Mouse (Mus musculus) frontal cortex, postnatal 14 days (tissue): ENCODE data around the gene Wdr93.
"Not testable (repeated sequence)": the region's sequence is repeated elsewhere in the genome, so short reads cannot be mapped to it uniquely, and the experiment has no call there.

Experiments
- DNase-seq, 2 experiments: peaks; one replicate each; pipeline ENCODE4 v3.0.0; 2022; ENCODE audit warnings: low spot score in 2 of 2

Gene Wdr93

DNA sequence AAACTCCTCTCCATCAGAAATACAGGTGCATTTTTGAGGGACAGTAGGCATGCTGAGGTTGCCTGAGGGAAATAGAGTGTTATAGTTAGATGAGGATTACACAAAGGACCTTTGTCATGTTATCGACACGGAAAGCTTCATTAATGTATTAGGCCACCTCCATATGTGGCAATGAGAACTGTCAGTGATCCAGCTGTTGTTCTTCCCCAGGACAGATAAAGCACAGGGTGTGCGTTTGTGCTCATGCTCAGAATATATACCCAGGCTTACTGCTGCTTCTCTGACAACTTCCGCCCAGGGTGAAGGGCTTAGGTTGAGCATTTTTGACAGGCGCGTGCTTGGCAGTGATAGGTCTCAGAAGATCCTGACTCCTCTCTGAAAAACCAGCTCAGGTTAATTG lies 6.5 kb downstream of the Wdr93 start:
- no peak for DNase-seq

DNA sequence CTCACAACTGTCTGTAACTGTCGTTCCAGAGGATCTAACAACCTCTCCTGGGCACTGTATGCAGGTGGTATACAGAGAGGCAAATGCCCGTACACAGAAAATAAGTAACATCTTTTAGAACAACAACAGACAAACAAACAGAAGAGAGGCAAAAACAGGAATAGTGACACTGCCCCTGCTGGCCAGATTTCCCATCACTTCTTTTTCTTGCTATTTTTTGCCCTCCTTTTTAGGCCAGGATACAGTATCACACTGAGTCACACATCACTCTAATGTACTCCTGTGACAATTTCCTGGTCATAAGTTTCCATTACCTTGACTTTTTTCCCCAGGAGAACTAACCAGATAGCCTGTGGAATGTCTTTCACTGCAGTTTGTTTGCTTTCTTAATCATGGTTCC lies 13.4 kb downstream of the Wdr93 start:
- no peak for DNase-seq

DNA sequence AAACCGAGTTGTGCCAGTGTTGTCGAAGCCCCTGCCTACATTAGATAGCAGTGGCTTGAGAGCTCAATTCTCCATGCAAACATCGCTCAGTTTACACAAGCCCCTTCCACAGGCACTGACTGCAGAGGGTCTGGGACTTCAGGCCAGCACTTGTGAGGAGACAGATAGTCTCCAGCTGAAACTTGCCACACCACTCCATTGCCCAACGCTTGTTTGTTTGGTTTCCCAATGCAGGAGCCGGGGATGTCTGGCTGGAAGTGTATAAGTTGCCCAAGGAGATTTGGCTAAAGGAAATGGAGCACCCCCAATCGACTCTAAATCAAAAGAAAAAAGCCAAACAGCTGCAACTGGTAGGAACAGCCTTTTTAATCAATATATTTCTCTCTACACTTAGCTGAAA lies 15.2 kb downstream of the Wdr93 start:
- DNase-seq, result no peak

DNA sequence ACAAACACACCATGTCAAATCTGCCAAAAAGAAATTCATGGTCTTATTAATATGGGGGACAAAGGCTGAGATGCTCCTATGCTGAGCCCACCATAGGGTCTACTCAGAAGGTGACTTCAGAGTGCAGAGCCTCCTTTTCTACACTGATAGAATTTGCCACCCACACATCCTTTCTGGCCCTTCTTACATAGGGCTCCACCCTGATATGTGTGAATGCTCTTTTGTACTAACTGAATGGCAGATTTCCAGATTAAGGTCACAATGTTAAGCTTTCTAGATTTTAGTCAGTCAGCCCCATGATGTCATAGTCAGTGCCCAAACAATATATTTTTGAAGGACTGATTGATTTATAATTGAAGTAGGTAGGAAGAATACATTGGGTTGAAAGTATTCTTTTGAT lies 16.8 kb downstream of the Wdr93 start:
- no peak for DNase-seq

DNA sequence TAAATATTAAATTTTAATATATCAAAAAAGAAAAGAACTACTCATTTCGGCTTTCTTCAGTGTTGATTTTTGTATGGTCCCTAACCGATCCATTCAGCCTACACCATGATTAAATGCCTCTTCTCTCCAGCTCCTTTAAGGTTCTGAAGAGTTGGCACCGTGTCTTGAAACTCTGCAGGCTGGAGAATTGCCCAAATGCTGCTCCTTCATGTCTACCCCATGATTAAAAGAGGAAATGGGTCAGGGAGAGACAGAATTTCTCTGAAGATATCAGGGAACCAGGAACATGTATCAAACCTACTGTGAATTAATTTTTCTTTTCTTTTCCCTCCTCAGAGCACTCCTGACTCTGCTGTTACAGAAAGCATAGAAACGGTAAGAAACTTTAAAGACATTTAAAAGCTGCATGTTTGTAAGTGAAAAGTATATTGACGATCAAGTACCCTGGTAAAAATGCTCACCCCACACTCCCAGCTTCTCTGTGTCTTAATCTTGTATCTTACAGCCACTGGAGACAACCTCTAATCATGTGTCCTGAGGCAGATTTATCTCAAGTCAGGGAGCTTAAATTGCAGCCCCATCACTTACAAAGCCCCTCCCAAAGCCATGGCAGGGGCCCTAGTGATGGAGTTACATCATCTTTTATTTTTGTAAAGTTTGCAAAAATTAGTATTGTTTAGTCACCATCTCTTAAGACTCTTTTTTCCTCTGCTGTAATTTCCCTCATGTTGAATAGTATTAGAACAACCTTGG lies 18.3 kb downstream of the Wdr93 start:
- DNase-seq, result no peak

DNA sequence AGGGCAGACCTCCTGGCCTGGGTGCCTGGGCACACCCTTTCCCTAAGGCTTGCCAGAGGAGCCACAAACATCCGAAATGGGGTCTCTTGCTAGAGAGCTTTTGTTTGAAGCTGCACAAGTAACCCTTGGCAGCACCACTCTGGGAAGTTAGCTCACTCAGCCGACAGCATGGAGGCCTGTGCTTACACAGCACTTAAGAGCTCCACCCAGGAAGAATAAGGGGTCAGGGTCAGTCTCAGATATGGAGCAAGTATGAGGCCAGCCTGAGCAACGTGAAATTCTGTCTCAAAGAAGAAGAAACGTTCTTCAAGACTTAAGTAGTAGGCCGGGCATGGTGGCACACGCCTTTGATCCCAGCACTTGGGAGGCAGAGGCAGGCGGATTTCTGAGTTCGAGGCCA lies 19.1 kb downstream of the Wdr93 start:
- DNase-seq, result no peak

DNA sequence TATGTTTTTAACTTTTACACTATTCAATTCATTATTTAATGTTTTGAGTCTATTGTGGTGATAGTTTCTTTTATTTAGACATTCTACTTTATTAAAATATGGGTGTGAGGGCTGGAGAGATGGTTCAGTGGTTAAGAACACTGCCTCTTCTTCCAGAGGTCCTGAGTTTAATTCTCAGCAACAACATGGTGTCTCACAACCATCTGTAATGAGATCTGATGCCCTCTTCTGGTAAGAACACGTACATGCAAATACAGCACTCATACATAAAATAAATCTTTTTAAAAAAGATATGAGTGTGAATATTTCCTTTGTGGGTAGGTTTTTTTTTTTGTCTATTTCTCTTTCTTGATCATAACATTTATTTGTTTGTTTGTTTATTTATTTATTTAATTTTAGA lies 23.0 kb downstream of the Wdr93 start:
- no peak for DNase-seq

DNA sequence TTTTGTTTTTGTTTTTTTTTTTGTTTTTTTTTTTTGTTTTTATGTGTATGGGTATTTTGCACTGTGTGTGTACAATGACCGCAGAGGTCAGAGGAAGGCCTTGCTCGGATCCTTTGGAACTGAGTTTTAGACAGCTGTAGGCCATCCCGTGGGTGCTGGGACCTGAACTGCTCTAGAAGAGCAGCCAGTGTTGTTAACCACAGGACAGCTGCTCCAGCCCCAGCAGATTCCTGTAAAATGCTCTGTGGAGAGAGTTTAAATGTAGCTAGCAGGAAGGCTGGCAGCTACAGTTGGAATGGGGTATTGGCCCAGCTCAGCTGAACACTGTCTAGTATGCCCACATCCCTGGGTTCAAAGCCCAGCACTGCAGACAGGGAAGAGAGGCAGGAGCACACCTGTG lies 26.7 kb downstream of the Wdr93 start:
- DNase-seq, result no peak

DNA sequence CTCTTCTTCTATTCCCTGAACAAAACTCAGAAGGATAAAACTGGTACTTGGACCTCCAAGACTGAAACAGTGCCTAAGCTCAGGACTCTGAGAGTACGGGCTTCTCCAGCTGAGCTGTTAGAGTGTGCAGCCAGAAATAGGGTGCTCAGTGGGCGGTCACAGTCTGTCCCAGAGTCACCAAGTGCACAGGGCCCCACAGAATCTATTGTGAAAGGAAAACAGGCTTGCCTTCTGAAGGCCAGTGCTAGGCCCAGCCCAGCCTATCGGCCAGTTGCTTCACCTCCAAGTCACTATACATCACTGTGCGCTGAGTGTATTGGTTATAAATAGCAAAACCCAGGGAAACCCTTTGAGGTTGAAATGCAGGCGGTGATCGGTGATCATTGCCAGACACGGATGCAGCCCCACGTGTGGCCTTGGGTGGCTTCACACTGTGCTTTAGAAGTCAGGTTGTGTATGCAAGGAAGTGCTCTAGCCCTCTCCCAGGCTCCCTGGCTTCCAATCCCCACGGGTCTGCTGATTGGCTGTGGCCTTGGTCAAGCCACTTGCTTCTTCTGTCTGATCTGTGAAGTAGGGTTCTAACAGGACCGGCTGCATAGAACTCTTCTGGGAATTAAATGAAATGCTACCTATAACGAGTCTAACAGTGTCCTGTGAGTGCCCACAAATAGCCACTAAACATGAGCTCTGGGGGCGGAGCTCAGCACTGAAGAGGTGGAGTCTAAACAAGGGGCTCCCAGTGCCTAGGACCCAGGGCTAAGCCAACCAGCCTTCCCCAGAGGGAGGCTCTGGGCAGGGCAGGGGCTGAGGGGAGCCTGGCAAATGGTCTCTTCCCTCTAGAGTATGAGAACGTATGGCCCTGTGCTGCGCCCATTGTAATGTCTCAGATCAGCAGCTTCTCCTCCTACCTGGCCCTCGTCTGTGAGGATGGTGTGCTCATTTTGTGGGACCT lies 28.9 kb downstream of the Wdr93 start:
- no peak for DNase-seq

DNA sequence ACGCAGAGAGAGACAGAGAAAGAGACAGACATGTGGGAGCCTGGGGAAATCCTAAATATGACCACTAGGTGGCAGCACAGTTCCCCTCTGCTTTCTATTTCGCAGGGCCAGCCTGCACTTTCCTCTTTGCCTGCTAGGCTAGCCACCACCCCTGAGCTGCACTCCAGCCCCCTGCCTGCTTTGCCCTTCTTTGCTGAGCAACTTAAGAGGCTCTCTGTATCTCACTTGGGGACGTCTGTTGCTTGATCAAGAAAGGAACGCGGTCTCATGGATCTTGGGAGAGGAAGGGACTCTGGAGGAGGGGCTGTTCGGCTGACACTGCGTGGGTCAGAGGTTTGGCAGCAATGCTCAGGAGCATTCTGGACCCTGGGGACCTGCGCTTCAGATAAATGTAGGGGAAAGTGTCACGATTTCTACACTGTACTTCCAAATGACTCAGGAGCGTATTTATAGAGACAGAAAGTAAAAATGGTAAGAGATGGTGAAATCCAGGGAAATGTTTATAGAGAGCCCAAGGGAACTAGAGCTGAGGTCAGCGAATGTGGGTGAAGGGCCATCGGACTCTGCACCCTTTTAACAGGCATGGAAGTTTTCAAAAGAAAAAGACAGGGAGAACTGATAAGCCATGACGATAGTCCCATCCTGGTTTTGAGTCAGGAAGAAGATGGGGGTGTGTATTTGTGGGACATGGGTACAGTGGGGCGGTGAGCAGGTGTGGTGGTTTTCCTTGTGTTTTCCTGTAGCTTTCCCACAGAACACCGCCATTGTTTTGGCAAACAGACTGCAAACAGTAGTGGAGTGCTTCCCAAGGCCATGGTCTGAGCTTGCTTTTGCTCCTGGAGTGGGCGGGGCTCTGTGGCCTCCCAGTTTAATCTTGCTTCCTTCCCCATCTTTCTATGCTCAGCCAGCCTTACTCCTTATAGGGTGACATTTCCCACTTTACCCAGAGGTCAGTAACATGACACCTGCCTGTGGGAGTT lies 38.0 kb downstream of the Wdr93 start:
- peak; percentile 46 to 71 for DNase-seq

DNA sequence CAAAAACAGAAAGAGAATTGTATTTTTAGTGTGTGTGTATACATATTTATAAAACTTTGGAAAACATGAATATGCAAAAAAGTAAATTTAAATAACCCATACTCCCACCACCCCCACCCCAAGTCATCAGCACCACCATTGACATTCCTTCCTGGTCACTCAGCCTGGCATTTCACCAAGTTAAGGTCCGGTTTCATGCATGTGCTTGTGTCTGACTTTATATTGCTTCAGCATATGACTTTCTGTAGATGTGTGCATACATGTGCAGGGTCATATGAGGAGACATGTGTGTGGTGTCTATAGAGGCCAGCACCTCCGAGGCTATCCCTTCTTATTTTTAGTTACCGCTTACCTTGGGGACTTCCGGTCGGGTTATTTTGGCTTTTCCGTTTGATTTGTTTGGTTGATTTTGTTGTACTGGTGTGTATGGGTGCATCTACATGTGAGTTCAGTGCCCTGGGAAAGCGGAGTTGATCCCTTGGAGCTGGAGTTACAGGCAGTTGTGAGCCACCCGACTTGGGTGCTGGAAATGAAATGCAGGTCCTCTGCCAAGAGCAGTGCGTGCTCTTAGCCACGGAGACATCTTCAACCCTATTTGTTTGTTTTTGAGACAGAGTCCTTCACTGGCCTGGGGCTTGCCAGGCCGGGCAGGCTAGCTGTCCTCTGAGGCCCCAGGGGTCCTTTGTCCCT lies 39.0 kb downstream of the Wdr93 start:
- no peak for DNase-seq

DNA sequence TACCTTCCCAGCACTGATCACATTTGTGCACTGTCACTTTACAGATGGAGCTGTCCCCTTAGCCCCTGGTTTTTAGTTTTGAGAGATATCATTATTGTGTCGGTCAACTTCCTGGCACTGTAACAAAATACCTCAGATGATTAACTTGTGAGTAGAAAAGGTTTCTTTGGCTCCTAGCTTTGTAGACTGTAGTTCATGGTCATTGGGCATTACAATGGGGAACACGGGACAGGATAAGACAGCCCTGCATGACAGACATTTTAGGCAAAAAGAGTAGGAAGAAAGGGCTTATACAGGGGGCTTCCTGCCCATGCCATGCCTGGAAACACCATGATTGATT lies 39.5 kb downstream of the Wdr93 start:
- no peak for DNase-seq

DNA sequence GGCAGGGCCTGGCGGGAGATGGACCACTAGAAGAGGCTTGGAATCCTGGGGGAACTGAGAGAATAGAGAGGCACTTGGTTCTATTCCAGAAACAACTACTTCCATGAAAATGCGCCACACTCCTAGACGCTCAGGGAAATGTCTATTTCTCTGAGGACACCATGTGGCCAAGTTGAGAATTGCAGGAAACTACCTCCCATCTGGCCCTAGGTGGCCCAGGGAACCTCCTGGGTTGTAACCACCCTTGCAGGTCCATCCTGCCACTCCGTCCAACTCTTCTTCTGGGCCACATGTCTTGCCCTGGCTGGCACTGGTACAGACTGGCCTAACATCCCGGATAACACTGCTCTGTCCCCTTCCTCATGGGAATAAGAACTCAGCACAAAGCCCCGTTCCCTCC lies 43.3 kb downstream of the Wdr93 start:
- peak in 1 of 2 experiments; percentile 69 for DNase-seq

DNA sequence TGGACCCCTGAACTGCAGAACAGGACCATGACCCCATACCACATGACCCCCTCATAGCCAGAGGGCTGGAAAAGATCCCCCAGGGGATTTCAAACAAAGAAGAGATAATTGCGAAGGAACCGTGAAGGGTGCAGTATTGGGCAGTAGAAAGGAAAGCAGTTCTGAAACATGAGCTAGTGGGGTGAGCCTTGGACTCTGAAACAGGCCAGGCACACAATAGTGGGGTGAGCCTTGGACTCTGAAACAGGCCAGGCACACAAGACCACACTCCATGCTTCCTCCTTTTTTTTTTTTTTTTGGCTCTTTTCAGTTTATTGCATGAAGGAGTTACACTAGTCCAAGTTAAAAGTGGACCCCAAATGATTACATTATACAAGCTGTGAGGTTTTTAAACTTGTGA lies 46.8 kb downstream of the Wdr93 start:
- not testable (repeated sequence) for DNase-seq

DNA sequence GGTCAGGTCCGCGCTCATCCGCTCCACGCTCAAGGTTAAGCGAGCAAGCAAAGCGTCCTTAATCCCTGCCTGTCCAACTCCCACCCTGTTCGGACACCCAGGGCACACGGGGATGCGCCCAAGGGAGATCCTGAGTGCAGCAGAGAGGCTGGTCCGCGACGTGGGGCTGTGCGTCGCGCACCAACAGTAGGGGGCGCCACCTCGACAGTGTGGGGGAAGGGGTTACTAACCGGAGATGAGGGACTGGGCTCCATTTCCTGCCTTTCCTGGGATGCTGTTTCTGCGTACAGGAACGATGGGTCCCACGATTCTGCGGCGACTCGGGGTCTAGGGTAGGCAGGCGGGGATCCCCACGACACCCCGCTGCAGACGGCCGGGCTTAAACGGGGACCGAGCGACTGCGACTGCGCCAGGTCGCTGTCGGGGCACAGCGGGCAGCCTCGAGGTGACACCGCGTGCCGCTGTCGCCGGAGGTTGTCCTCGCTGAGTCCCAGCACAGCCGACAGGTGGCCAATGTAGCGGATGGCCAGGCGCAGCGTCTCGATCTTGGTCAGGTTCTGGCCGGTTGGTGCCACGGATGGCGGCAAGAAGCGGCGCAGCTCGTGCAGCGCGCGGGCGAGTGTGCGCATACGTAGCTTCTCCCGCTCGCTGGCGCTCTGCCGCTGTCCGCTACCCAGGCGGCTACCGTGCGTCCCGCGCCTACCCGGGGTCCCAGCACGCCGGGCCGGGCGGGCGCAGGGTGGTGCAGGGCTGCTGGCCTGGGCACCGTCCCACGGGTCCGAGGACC lies 49.9 kb downstream of the Wdr93 start:
- DNase-seq, result no peak

DNA sequence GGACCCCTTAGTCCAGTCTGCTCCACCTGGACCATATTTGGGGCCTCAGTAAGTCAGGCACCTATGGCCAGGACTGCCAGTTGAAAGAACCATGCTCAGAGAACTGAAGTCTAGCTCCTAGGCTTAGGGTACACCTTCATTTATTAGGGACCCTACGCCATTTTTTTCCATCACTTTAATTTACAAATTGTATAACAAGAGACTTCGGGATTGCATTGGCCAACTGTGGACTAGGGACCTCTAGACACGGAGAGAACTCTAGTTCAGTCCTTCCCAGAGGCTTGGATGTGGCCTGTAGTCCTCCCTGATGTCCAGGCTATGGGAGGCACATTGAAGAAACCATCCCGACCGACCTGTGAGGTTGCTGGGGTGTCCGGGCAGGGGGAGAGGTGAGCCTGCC lies 50.7 kb downstream of the Wdr93 start, which contains the start of gene Mesp1:
Gene Mesp1 (minus strand): TSS at position 101 of the 400 bp plus-strand sequence.
- no peak for DNase-seq

DNA sequence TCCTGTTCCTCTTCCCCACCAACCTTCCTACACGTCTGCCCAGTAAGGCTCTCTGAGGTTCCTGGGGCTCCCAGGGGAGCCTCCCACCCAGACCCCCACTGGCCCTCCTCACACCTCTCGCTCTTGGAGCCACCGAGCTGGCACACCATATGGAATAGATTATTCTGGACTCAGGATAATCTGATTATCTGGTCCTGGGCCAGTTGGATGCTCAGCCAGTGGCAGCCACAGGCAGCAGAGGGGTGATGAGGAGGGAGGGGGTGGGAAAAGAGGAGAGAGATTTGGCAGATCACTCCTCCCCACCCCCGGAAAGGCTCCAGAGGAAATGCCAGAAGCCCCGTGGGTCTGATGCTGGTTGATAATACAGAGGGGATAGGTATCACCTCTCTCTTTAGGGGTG lies 55.6 kb downstream of the Wdr93 start:
- DNase-seq, result no peak

DNA sequence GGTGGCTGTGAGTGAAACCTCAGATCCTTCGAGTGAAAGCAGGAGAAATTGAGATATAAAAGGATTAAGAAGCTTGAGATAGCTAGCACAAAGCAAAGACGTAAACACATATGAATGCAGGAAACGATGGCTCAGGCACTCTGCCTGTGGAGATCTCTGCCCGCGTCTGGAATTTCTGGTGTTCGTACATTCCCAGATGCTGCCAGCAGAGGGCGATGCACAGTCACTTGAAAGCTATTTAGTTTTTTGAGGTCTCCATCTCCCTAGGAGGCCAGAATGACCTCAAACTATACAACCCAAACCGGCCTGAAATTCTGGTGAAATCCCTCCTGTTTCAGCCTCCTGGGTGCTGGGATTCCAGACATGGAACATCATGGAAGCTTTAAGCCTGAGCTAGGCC lies 56.1 kb downstream of the Wdr93 start:
- peak; percentile 48 to 82 for DNase-seq

DNA sequence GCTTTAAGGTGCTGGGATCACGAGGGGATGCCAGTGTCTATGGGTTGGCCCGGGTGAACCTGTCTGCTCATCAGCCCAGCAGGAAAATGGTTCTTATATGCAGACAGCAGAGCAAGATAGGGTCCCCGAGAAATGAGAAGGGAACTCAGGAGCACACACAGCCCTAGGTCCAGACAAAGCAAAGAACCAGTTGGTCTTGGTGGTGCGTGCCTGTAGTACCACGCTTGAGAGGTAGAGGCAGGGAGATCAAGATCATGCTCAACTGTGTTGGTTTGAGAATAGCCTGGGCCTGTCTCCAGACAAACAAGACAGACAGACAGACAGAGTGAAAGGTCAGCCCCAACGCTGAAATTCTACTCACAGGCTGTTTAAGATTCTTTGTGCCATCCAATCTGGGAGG lies 56.5 kb downstream of the Wdr93 start:
- DNase-seq, result no peak

DNA sequence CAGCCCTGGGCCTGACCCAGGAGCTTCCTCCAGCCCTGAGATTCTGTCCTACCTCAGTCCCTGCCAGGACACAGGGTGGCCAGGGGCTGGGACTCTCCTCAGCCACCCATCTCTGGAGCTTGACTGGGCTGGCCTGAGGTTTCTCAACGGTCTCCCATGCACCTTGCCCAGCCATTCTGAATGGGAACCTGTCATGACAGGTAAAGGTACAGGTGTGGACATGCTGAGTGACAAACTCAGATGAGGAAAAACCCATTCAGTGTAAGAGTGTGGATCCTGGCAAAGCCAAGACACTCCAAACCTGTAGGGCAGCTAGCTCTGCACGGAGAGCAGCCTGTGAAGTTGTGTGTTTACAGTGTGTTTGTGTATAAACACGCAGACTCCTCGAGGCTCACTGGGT lies 57.4 kb downstream of the Wdr93 start:
- DNase-seq, result no peak
